Comparison of ENCODE assay signal across 9 mouse cellular contexts in genomic region chr5:72225056-72225455, GRCm38 (mm10). TPM values are rescaled to one million over a fixed set of nuclear protein-coding genes. Genes with fewer than 3 reads are reported as not detected.
A peak's percentile ranks its signal among the peaks of the same experiment; 100 is the strongest.
DNase-seq lines count a peak whose midpoint lies in the region; ATAC-seq and TF ChIP-seq lines count a peak whose summit lies in the region.
"Had no signal": no experiment of that assay in that cellular context is flagged by ENCODE, and none has a peak within 500 bp of the region (broad histone marks: within the 10 kb centered on the region; RNA-seq: fewer than 3 reads in every experiment).

No protein-coding gene starts in this region.

- no peak for TF ChIP-seq POLR2A in bone marrow macrophage, adult 2 months (IDR thresholded peaks at IDR 0.05; ENCODE audit: borderline replicate concordance, low read depth, low read length)

- no peak overlapping the region for H3K9ac ChIP-seq in lung, embryonic 15.5 days
- H3K9ac ChIP-seq in liver, embryonic 12.5 days = peak overlapping the region; percentile 62
- H3K9ac ChIP-seq in stomach, embryonic 16.5 days (ENCODE audit: low read length) = no peak overlapping the region
- H3K9ac ChIP-seq: neural tube, embryonic 12.5 days had no signal

- ATAC-seq in lung, embryonic 15.5 days (ENCODE audit: borderline replicate concordance, extremely low read depth, low FRiP score, low TSS enrichment) = peak; percentile 39; the same call in 1 of the 2 replicates
- peak; percentile 73 for ATAC-seq in liver, embryonic 12.5 days
- peak; percentile 74; the same call in 1 of the 2 replicates for ATAC-seq in stomach, embryonic 16.5 days (ENCODE audit: insufficient read depth, low FRiP score)
- ATAC-seq: forebrain, embryonic 14.5 days had no signal

- H3K36me3 ChIP-seq in lung, embryonic 15.5 days = no peaks in the 10 kb centered on the region
- peaks cover 5% of the 10 kb centered on the region for H3K36me3 ChIP-seq in liver, embryonic 12.5 days
- no peaks in the 10 kb centered on the region for H3K36me3 ChIP-seq in stomach, embryonic 16.5 days (ENCODE audit: control insufficient read depth, insufficient read depth, low read length)
- H3K36me3 ChIP-seq in forebrain, embryonic 10.5 days (replicated peaks) = no peaks in the 10 kb centered on the region
- H3K36me3 ChIP-seq: neural tube, embryonic 12.5 days had no signal

- TF ChIP-seq CTCF in bone marrow macrophage, adult 2 months (IDR thresholded peaks at IDR 0.05; ENCODE audit: low read depth, low read length) = no peak

- H3K4me3 ChIP-seq in lung, embryonic 15.5 days = no peak overlapping the region
- H3K4me3 ChIP-seq in bone marrow macrophage, adult 2 months (ENCODE audit: insufficient read depth, low read length) = no peak overlapping the region
- peak overlapping the region; percentile 19 for H3K4me3 ChIP-seq in liver, embryonic 12.5 days
- no peak overlapping the region for H3K4me3 ChIP-seq in stomach, embryonic 16.5 days (replicated peaks; ENCODE audit: low read length)
- H3K4me3 ChIP-seq in forebrain, embryonic 10.5 days = no peak overlapping the region
- H3K4me3 ChIP-seq: neural tube, embryonic 12.5 days had no signal

- peaks cover 11% of the 10 kb centered on the region for H3K4me1 ChIP-seq in lung, embryonic 15.5 days
- H3K4me1 ChIP-seq in bone marrow macrophage, adult 2 months (ENCODE audit: control insufficient read depth, insufficient read depth, low read length) = peaks cover 31% of the 10 kb centered on the region
- peaks cover 26% of the 10 kb centered on the region for H3K4me1 ChIP-seq in liver, embryonic 12.5 days
- H3K4me1 ChIP-seq in stomach, embryonic 16.5 days (ENCODE audit: control insufficient read depth, insufficient read depth, low read length) = 0 out of 2 replicates have a peak, but pooled peaks cover 2% of the 10 kb centered on the region
- peaks cover 15% of the 10 kb centered on the region for H3K4me1 ChIP-seq in forebrain, embryonic 10.5 days
- H3K4me1 ChIP-seq: neural tube, embryonic 12.5 days had no signal

- H3K27ac ChIP-seq in lung, embryonic 15.5 days = 0 out of 2 replicates have a peak overlapping the region, but pooled peaks have one; percentile 42
- peak overlapping the region; percentile 57; the same call in 1 of the 2 replicates for H3K27ac ChIP-seq in bone marrow macrophage, adult 2 months (ENCODE audit: insufficient read depth, low read depth, low read length)
- peak overlapping the region; percentile 88 for H3K27ac ChIP-seq in liver, embryonic 12.5 days
- H3K27ac ChIP-seq in stomach, embryonic 16.5 days (ENCODE audit: low read length) = 0 out of 2 replicates have a peak overlapping the region, but pooled peaks have one; percentile 25
- H3K27ac ChIP-seq in forebrain, embryonic 10.5 days = no peak overlapping the region
- H3K27ac ChIP-seq: neural tube, embryonic 12.5 days had no signal

- WGBS in lung, embryonic 15.5 days = 10% methylated on average over 7 of the region's 7 CpGs
- WGBS in liver, embryonic 12.5 days (ENCODE audit: insufficient replicate concordance) = 8% methylated on average over 7 of the region's 7 CpGs
- 24% methylated on average over 7 of the region's 7 CpGs for WGBS in stomach, embryonic 16.5 days
- WGBS in forebrain, embryonic 10.5 days = 80% methylated on average over 7 of the region's 7 CpGs

- H3K4me2 ChIP-seq in lung, embryonic 15.5 days = peak overlapping the region; percentile 19; the same call in 1 of the 2 replicates
- H3K4me2 ChIP-seq in liver, embryonic 12.5 days = peak overlapping the region; percentile 70
- peak overlapping the region; percentile 8; the same call in 1 of the 2 replicates for H3K4me2 ChIP-seq in stomach, embryonic 16.5 days (ENCODE audit: low read depth, low read length)
- H3K4me2 ChIP-seq: neural tube, embryonic 12.5 days had no signal

- H3K9me3 ChIP-seq in lung, embryonic 15.5 days = no peaks in the 10 kb centered on the region
- no peaks in the 10 kb centered on the region for H3K9me3 ChIP-seq in liver, embryonic 12.5 days (replicated peaks)
- H3K9me3 ChIP-seq in stomach, embryonic 16.5 days (replicated peaks; ENCODE audit: control insufficient read depth, low read length) = no peaks in the 10 kb centered on the region
- H3K9me3 ChIP-seq in forebrain, embryonic 10.5 days = no peaks in the 10 kb centered on the region
- H3K9me3 ChIP-seq: neural tube, embryonic 12.5 days had no signal

- H3K27me3 ChIP-seq in lung, embryonic 15.5 days = no peaks in the 10 kb centered on the region
- H3K27me3 ChIP-seq in liver, embryonic 12.5 days (replicated peaks) = no peaks in the 10 kb centered on the region
- no peaks in the 10 kb centered on the region for H3K27me3 ChIP-seq in stomach, embryonic 16.5 days (ENCODE audit: control insufficient read depth, insufficient read depth, low read length)
- no peaks in the 10 kb centered on the region for H3K27me3 ChIP-seq in forebrain, embryonic 10.5 days (ENCODE audit: poor library complexity, severe bottlenecking)
- H3K27me3 ChIP-seq: neural tube, embryonic 12.5 days had no signal

- DNase-seq in lung, postnatal 14 days = no peak
- no peak for DNase-seq in forebrain, embryonic 10.5 days (ENCODE audit: extremely low spot score, low spot score)
- DNase-seq in ovary, adult 18-20 months (ENCODE audit: low spot score) = no peak

RNA-seq across cellular contexts. Expression of gene Commd8, which starts 57.1 kb away (rescaled TPM):
- 131 and 134 TPM in 2 replicates for polyA plus RNA-seq in lung, embryonic 15.5 days (2015; fragmentation: Nextera tagmentation; extraction: Ambion mirVana)
- 177 and 192 TPM in 2 replicates for polyA plus RNA-seq in bone marrow macrophage, adult 2 months (2012; ENCODE audit: insufficient read depth, insufficient read length, missing spikeins)
- polyA plus RNA-seq in liver, embryonic 12.5 days (2016; fragmentation: Nextera tagmentation; extraction: Ambion mirVana) = 76.0 and 79.2 TPM in 2 replicates
- 133 and 136 TPM in 2 replicates for polyA plus RNA-seq in stomach, embryonic 16.5 days (2015; fragmentation: Nextera tagmentation; extraction: Ambion mirVana)
- polyA plus RNA-seq in forebrain, embryonic 10.5 days (2016; fragmentation: Nextera tagmentation; extraction: Ambion mirVana) = 153 and 161 TPM in 2 replicates

Comparison
In these comparisons a context has a peak if more than half of its experiments do, and no peak if none do; other contexts are left out.
1. H3K4me2 ChIP-seq: peak in every context shown above with its lines; median percentile 70 in liver, embryonic 12.5 days; 19 in lung, embryonic 15.5 days; 8 in stomach, embryonic 16.5 days.